Mouse (Mus musculus) E14TG2a.4 (cell line): ENCODE data around the gene Hmgb4.

ENCODE experiments used
- CTCF ChIP-seq: conservative IDR thresholded peaks from 2 replicates; pipeline ENCODE4 v1.5.1; 2014; ENCODE audit warnings: low read length
- NANOG ChIP-seq: IDR thresholded peaks from 2 replicates; pipeline ENCODE4 v1.6.1; 2014; ENCODE audit warnings: borderline replicate concordance, low read length, mixed read lengths
- POU5F1 ChIP-seq: IDR thresholded peaks from 2 replicates; pipeline ENCODE4 v1.6.1; 2014; ENCODE audit warnings: low read length, borderline replicate concordance

DNA sequence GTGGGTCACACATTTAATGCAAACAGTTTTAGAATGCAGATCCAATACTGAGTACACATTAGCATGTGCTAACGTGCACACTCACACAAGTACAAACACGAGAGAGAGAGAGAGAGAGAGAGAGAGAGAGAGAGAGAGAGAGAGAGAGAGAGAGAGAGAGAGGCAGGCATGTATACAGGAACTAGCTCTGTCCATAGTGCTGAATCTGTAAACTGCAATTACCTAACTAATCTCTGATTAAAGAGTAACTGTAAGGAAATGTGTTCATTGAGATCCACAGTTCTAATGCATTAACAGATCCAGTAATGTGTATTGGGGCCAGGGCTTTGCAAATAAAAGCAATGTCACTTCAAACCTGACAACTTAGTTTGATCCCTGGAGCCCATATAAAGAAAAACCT, 15.6 kb downstream of the Hmgb4 start:
- no peak for TF ChIP-seq CTCF
- TF ChIP-seq POU5F1: no peak
- no peak for TF ChIP-seq NANOG
